Mouse (Mus musculus) adrenal gland, postnatal 36 days (tissue): ENCODE data around the gene Tuba1c. TPM values are rescaled to one million over a fixed set of nuclear protein-coding genes. Genes with fewer than 3 reads are reported as not detected.
"Not testable (repeated sequence)": the region's sequence is repeated elsewhere in the genome, so short reads cannot be mapped to it uniquely, and the experiment has no call there.

Experiments used
- DNase-seq, 2 experiments: peaks; one replicate each; pipeline ENCODE4 v3.0.0; 2021; ENCODE audit warnings: mixed read lengths in 1 of 2
- total RNA-seq, 2 experiments: library from RNA; stranded (reverse); gene quantifications; 2 replicates each; pipeline ENCODE4 v1.2.3; 2021

Tuba1c gene
- total RNA-seq, 2 experiments from 2014 or later: 272 to 276 TPM

GRCm38 (mm10) chr15:99030585-99031387 is 1.1 kb downstream of the Tuba1c start:
- peak; percentile 86 for DNase-seq

- DNase-seq: no peak
Observed at GRCm38 (mm10) chr15:99031388-99031675, 1.6 kb downstream of the Tuba1c start.

GRCm38 (mm10) chr15:99032041-99032725 is 2.5 kb downstream of the Tuba1c start:
- DNase-seq: no peak

GRCm38 (mm10) chr15:99032726-99033250 is 3.1 kb downstream of the Tuba1c start:
- DNase-seq: peak; percentile 56 to 61

- DNase-seq: peak; percentile 71 to 72
Observed at GRCm38 (mm10) chr15:99033498-99034270, 4.0 kb downstream of the Tuba1c start.

- no peak for DNase-seq
Observed at GRCm38 (mm10) chr15:99035431-99035830, 5.7 kb downstream of the Tuba1c start.

GRCm38 (mm10) chr15:99036249-99036905 is 6.7 kb downstream of the Tuba1c start:
- DNase-seq: peak in 1 of 2 experiments; percentile 42

- no peak for DNase-seq
Observed at GRCm38 (mm10) chr15:99038025-99038424, 8.3 kb downstream of the Tuba1c start.

GRCm38 (mm10) chr15:99038797-99039196 is 9.1 kb downstream of the Tuba1c start:
- DNase-seq: no peak

- DNase-seq: no peak
Observed at GRCm38 (mm10) chr15:99039306-99039705, 9.6 kb downstream of the Tuba1c start.

- DNase-seq: no peak
Observed at GRCm38 (mm10) chr15:99039996-99040919, 10.6 kb downstream of the Tuba1c start.

GRCm38 (mm10) chr15:99040920-99041856 is 11.5 kb downstream of the Tuba1c start:
- peak; percentile 36 to 50 for DNase-seq

GRCm38 (mm10) chr15:99042334-99042733 is 12.6 kb downstream of the Tuba1c start:
- DNase-seq: peak; percentile 26 to 49

GRCm38 (mm10) chr15:99044854-99045253 is 15.2 kb downstream of the Tuba1c start:
- peak in 1 of 2 experiments; percentile 46 for DNase-seq

- DNase-seq: not testable (repeated sequence)
Observed at GRCm38 (mm10) chr15:99045734-99046133, 16.0 kb downstream of the Tuba1c start.

GRCm38 (mm10) chr15:99049473-99050253 is 20.0 kb downstream of the Tuba1c start:
- DNase-seq: peak in 1 of 2 experiments; percentile 58

GRCm38 (mm10) chr15:99053373-99053772 is 23.7 kb downstream of the Tuba1c start:
- no peak for DNase-seq

- DNase-seq: no peak
Observed at GRCm38 (mm10) chr15:99055040-99055439, 25.3 kb downstream of the Tuba1c start, which contains the start of gene Prph. Prph (plus strand) TSS chr15:99055174.

- peak; percentile 37 to 59 for DNase-seq
Observed at GRCm38 (mm10) chr15:99055511-99055961, 25.8 kb downstream of the Tuba1c start.
